Mouse (Mus musculus) megakaryocyte, embryonic 14.5 days (primary cell): Measurements from ENCODE around the gene Clasp1.

Source experiments
- FLI1 ChIP-seq: IDR thresholded peaks from 2 replicates; pipeline ENCODE4 v1.6.1; 2012; ENCODE audit warnings: low read length, inconsistent platforms, mixed read lengths
- GATA1 ChIP-seq: IDR thresholded peaks from 3 replicates; pipeline ENCODE4 v1.6.1; 2012; ENCODE audit warnings: mixed read lengths, low read length, inconsistent platforms, borderline replicate concordance

DNA sequence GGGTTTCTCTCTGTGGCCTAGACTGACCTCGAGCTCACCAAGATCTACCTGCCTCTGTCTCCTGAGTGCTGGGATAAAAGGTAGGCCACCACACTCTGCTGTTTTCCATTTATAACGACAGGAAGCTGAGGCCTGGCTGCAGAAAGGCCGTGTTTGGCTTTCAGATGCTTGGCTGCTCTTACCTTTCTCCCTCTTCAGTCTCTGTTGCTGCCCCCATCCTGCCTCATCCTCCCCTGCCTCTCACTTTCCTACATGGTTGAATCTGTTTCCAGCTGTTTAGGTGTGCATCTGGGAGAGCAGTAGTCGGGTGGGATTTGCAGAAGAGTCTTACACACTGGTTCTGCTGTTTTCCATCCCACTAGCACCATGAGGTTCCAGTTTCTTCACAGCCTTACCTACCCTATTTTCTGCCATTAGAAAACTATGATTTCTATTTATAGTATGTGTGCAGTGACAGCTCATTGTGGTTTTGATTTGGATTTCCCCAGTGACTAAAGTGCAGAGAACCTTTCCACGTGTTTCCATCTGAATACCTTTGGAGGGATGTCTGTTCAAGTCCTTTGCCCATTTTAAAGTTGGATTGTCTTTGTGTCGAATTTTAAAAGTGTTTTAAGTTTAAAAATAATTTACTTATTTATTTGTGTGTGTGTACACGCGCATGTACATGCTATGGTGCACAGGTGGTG, 10.9 kb downstream of the Clasp1 start:
- TF ChIP-seq GATA1 (no peak), FLI1 (no peak)
